Mouse (Mus musculus) cerebellum, postnatal 4 days (tissue): ENCODE measurements around the gene Cfdp1.
"Not testable (repeated sequence)": the region's sequence is repeated elsewhere in the genome, so short reads cannot be mapped to it uniquely, and the experiment has no call there.

Source experiments
- DNase-seq, 2 experiments: peaks; one replicate each; pipeline ENCODE4 v3.0.0; 2022; ENCODE audit warnings: low spot score in 2 of 2, mixed read lengths in 1 of 2

The Cfdp1 gene

DNA sequence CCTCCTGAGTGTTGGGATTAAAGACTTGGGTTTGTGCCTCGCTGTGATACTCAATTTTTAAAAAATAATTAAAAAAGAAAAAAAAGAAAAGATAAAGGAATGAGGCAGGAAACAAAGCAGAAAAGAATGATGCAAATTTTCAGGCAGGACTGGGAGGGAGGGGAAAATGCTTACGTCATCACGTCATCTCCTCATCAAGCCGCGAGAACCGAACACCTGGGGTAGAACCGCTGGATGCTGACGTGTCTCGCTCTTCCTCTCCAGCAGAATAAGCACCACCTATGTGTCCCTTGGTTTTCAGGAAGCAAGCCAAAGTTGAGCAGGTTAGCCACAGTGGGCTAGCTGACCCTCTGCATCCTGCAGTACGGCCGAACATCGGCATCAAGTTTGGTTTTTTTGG lies 1.9 kb upstream of the Cfdp1 start:
- no peak for DNase-seq

DNA sequence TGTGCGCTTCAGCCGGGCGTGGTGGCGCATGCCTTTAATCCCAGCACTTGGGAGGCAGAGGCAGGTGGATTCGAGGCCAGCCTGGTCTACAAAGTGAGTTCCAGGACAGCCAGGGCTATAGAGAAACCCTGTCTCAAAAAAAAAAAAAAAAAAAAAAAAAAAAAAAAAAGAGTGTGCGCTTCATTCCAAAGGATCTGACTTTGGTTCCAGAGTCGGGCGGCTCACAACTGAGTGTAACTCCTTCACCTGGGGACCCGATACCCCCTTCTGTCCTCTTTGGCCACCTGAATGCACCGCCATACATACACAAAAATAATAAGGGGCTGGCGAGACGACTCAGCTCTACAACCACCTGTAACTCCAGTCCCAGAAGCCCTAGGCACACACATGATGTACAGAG lies 872 bp downstream of the Cfdp1 start:
- DNase-seq = not testable (repeated sequence)

DNA sequence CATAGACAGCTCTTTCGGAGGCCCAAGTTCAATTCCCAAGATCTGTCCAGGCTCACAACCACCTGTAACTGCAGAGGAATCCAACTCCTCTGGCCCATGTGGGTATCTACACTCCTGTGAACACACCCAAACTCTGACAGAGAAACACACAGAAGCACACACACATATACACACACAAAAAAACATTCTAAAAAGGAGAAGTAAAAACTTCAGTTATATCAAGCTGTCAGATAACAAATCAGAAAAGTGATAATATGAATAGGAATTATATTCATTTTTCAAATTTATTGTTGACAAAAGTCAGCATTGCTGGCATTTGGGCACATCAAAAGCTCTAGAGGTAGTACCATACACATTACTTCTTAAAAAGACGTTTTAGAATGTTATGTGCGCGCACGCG lies 7.3 kb downstream of the Cfdp1 start:
- DNase-seq = no peak

DNA sequence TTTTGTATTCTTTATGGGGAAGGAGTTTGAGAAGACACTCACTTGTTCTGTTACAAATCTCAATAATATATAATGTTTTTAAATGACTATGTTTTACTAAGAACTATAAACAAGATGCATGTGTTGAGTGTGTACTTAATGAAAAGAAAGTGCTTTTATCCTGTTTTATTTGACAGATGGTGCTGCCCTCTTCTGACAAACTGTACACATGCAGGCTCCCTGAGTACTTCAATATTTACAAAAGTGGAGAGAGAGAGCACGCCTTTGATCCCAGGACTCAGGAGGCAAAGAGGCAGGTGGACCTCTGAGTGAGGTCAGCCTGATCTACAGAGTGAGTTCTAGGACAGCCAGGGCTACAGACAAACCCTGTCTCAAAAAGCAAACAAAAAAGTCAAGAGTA lies 18.6 kb downstream of the Cfdp1 start:
- DNase-seq = no peak

DNA sequence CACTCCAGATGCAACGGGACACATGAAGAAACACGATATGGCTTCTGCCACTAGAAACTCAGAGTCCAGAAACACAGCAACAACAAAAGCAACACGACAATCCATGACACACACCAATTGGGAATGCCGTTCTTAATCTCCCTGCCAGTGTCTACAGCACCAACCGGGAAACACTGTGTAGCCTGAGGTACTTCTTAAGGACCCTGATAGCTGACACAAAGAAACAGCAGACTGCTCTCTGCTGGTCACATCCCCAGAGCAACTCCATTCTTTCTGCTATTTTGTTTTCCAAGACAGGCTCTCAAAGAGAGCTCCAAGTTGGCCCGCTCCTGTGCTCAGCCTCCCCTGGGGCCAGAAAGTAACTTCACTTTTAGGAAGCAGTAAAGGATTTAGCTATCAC lies 20.1 kb downstream of the Cfdp1 start:
- no peak for DNase-seq

DNA sequence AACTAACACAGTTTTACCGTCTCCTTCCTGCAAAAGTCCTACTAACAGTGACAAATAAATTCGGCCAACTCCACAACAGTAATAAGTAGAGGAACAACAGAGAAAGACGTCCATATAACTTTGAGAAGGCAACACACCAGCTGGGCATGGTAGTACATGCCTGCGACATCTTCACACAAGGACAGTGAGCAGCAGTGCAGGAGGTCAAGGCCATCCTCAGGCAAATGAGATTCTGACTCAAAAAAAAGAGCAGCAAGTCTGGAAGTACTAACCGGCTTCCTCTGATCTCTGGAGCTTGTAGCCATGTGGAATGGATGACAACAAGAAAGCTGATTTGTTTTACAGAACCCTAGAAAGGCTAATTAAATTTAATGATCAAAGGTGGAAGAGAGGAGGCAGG lies 21.1 kb downstream of the Cfdp1 start:
- no peak for DNase-seq

DNA sequence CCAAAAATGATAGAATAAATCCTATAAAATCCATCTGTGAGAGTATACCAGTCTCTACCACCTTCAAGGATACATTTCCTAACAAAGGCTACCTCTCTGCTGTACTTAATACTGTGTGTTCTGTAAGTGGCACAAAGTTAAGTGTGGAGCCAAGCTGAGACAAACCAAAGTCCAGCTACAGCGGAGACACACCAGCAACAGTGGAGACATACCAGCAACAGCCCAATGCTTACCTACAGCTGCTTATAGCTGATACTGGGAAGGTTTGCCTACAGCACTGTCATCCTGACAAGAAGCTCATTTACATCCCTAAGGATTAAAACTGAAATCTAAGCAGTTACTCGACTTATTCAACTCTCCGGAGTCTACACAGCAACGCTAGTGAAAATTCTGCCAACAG lies 22.1 kb downstream of the Cfdp1 start:
- no peak for DNase-seq

DNA sequence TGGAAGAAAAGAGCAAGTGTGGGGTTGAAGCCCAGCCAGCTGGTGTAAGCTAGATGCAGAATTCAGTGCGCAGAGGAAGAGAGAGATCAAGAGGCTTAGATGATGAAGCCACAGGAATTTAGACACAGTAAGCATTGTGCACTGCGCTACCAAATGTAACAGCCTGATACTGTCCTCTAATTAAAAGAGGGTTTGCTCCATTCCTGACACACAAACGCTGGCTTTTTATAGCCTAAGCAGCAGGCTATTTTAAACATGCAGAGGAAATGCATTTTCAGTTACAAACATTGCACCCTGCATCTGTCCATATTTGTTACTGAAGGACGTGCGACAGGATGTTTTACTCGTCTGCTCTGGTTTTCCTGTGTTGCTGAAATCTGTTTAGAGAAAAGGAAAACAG lies 25.5 kb downstream of the Cfdp1 start:
- DNase-seq = no peak

DNA sequence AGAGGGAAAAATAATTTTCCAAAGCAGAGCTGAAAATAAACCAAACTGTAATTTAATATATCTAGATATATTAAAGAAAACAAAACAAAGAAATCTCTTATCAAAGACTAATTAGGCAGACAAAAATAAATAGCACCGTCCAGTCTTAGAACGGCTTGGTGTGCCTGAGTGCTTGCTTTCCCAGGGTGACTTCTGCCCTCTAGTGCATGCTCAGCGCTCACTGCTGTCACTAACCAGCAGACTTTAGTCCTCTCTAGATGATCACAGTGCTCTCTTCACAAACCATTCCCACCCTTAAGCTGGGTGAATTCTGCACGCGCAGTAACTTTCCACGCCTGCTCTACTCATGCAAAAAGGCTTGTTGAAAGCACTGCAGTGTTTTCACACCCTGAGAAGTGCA lies 28.9 kb downstream of the Cfdp1 start:
- no peak for DNase-seq

DNA sequence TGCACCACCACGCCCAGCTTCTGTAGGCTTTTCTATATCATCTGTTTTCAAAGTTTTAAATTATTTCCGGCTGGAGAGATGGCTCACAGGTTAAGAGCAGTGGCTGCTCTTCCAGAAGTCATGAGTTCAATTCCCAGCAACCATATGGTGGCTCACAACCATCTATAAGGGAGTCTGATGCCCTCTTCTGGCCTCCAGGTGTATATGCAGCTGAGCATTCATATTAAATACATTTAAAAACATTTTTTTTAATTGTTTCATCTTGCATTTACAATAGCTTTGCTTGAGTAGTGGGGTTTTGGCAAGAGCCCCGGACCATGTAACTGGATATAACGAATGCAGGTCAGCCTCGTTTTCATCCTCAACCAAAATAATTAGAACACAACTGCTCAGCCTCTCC lies 29.8 kb downstream of the Cfdp1 start:
- DNase-seq = no peak

DNA sequence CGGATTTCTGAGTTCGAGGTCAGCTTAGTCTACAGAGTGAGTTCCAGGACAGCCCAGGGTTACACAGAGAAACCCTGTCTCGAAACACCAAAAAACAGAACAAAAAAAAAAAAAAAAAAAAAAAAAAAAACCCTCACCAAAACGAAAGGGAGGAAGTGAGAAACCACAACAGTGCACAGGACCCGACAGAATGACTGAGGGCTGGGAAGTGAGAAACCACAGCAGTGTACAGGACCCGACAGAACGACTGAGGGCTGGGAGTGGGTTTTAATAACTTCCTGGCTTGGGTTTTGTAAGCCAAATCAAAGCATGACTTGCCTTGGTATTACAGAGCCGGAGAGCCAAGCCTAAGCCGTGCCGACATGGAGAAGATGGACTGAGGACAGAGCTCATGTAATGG lies 32.9 kb downstream of the Cfdp1 start:
- DNase-seq = no peak

DNA sequence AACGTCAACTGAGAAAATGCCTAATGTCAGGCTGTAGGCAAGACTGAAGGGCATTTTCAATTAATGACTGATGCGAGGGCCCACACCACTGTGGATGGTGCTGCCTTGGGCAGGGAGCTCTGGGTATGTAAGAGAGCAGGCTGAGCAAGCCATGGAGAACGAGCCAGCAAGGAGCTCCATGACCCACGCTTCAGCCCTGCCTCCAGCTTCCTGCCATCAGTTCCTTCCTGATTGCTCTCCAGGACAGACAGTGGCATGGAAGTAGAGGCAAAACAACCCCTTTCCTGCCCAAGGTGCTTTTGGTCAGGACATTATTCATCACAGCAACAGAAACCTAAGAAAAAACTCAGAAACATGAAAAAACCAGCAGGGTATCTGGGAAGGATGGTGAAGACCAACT lies 33.4 kb downstream of the Cfdp1 start:
- DNase-seq = no peak

DNA sequence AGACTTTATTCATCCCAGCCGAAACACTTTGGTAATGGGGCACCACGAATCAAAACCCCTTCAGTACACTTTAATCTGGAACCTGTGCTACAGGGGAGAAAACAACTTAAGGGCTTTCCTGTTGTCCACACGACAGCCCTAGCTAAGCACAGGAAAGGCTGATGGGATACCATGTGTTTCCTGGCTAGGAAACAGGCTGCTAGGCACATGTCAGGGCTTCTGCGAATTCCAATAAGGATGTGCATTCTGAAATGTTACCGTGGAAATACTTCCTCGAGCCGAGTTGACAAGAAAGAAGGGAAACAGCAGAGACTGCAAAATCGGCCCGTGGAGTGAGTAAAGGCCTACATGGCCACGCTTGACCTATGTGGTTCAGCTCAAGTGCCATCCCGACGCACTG lies 34.1 kb downstream of the Cfdp1 start:
- DNase-seq = no peak

DNA sequence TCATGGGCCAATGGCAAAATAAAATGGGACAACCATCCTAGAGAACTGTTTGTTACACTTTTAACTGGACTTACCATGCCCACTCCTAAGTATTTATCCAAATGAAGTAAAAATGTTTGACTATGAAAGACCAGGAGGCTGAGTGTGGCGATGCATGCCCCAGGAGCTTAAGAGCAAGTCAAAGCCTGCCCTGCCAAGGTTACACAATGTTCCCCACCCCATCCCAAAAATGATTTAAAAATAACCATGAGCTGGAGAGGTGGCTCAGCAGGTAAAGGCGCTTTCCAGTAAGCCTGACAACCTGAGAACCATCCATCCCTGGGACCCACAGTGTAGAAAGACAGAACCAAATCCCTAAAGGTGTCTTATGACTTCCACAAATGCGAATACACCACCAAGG lies 35.5 kb downstream of the Cfdp1 start:
- DNase-seq = no peak

DNA sequence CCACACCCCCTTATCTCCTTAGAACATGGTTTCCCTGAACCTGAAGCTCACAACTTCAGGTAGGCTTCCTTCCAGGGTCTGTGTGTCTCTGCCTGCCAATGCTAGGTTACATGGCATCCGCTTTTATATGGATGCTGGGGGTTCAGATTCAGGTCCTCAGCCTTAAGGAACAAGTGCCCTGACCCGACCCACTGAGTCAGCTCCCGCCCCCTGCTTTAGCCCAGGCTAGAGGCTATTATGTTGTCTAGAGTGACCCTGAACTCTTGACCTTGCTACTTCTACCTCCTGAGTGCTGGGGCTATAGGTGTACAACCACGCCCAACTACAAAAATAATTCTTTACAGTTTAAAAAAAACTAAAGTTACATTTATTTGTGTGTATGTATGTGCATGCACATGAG lies 39.0 kb downstream of the Cfdp1 start:
- DNase-seq = no peak

DNA sequence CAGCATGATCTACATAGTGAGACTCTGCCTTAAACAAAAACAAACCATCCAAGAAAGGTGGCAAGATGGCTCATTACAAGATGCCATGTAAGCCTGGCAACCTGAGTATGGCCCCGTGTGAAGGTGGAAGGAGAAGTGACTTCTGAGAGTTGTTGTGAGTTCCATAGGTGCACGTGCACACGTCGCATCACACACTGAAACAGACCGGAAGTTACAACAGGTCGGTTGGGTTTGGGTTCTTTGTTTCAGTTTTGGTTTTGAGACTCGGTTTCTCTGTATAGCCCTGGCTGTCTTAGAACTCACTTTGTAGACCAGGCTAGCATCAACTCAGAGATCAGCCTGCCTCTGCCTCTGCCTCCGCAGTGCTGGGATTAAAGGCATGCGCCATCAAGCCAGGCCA lies 40.3 kb downstream of the Cfdp1 start:
- no peak for DNase-seq

DNA sequence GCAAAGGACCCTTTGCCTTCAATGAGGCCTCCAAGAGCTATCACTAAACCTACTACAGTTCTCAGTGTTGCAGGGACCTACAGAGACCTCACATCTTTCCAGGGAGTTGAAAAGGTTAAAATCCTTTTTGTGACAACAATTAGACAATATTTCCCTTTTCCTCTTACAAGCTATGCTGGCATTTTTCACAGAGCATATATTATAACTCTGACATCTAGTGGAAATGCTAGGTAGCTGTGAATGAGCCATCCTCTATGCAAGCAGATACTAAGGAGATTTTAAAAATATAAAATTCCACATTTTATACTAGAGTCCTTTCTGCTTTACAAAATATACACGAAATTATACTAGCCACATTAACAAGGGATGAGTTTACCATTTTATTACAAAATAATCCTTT lies 41.3 kb downstream of the Cfdp1 start:
- no peak for DNase-seq

DNA sequence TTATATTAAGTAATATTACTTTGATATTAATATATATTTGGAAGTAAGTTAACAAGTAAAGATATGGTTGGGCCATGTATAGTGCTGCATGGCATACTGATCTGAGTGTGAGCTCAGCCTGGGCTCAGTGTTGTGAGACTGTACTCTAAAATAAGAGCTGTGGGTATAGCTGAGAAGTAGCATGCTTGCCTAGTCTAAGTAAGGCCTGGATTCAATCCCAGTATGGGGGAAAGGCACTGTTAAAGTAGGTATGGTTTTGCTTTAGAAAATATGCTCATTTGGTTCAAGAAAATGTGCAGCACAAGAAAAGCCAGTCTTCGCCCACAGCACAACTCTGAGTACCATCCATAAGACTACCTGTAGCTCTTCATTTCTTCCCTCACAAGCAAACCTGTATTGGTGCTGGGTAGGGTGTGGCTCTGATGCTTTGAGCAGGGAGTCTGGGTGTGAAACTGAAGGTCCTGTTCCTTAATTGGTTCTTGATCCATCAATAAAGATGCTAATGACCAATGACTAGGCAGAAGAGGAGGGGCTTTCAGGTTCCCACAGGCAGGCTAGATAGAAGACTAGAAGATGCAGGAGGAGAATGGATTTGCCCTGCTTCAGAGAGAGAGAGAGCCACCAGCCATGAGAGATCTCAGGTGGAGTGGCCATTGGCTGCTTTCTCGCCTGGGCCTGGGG lies 43.3 kb downstream of the Cfdp1 start:
- no peak for DNase-seq

DNA sequence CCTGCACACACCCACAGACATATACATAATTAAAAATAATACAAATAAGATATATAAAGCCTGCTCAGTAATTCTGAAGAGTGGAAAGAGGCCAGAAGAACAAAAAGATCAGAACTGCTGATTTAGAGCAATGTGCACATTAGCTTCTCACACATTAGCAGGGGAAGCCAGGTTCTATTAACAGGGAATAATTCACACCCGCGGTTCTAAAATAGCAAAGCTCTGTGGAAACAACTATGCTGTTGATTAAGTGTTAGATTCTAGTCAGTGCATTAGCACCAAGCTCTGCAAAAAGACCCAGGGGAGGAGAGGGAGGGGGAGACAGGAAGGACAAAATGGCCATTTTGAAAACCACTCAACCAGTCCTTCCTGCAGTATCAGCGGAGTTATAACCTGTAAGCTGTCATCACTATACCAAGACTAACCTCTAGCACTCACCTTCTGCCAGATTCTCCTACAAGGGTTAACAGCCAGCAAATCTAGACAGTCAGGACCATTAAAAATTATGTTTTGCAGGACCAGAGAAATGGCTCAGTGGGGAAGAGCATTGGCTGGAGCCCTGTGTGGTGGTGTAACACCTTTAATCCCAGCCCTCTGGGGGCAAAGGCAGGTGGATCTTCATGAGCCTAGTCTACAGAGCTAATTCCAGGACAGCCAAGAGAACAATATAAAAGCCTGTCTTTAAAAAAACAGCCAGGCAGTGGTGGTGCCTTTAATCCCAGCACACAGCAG lies 45.0 kb downstream of the Cfdp1 start:
- no peak for DNase-seq

DNA sequence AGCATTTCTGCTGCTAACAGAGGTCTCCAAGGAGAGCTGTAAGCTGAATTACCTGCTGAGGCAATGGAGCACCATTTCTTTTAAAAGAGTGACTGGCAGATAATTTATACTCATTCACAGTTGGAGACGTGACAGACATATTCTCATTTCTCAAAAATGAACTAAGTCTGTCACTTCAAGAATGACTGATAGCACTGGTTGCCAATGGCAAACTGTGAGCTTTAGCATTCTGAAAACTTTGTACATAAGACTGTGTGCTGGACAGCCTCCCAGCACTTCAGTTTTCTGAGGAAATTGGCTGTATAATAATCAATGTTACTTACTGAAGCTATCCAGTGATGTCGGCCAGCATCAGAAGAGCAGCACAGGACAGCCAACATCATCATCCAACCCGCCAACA lies 46.1 kb downstream of the Cfdp1 start:
- no peak for DNase-seq

DNA sequence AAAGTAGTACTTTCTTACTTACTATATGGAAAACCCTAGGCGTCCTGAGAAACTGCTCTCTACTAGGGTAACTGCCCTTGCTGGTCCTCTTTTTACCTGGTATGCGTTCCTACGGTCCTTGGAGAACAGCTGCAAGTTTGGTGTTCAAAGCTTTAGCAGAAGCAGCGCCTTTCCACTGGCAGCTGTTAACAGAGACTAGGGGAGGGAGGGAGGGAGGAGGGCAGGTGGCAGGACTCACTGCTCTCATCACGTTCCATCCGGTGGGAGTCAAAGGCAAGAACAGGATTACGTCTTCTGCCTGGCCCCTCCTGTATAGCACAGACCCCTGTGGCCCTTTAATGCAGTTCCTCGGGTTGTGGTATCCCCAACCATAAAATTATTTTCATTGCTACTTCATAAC lies 50.7 kb downstream of the Cfdp1 start:
- no peak for DNase-seq

DNA sequence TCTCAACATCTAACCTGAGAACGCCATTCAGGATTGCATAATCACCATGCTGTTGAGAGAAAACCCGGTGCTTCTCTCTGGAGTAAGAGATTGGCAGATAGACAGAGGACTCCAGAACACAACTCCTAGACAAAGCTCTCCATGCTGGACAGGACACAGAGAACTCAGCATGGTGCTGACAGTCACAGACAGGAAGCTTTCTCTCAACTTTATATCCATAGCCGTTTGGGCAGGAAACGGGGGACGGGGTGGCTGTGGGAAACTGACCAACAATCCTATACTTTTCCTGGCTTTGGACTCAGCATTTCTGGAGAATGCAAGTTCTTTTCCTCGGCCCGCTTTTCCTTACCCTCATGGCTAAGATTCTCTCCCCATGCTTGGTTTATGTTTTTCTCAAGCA lies 51.8 kb downstream of the Cfdp1 start:
- no peak for DNase-seq

DNA sequence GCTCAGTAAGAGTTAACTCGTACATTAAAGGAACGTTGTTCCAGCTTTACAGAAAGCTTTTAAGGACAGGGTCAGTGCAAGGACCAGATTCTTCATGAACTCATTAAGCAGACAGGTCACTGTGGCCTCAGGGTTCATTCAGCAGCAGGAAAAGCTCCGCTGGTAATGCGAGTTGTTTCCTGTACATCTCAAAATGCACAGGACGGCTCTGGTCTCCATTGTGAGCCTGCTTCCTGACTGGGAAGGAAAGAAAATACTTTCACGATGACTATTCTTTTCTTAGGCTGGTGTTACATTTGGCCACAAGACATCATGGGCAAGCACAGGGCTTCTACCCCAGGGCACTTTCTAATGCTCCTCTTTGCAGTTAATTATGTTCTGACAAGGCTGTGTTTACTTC lies 52.6 kb downstream of the Cfdp1 start:
- no peak for DNase-seq

DNA sequence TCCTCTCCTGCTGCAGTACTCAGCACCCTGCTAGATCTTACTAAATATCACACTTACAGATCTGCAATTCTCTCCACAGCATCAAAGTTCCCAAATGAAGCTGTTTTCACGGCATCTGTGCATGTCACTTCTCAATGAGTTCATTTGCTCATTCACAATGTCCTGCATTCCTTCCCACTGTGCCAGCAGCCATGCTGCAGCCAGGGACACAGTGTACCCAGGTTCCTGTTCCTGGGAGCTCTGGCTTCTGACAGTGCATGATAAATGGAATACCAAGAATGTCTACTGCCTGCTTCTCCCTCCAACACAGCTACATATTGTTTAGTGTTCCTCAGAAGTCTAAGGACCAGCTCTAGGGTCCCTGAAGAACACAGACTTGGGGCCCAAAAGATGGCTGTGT lies 57.6 kb downstream of the Cfdp1 start:
- no peak for DNase-seq
